Mouse (Mus musculus): ENCODE results near the gene Rnf216. TPM values are rescaled to one million over a fixed set of nuclear protein-coding genes. Genes with fewer than 3 reads are reported as not detected.

Rnf216 gene
- polyA plus RNA-seq, 1 experiment from 2014 or later = 29.2 TPM

- no peaks in the 10 kb centered on the region for H3K4me1 ChIP-seq (ENCODE audit: control insufficient read depth, insufficient read depth, low read length)
- DNase-seq (ENCODE audit: low spot score, missing footprints) = no peak
- H3K9ac ChIP-seq (ENCODE audit: low read length) = no peak overlapping the region
- no peaks in the 10 kb centered on the region for H3K27me3 ChIP-seq (ENCODE audit: control insufficient read depth, insufficient read depth, low read length)
- H3K4me3 ChIP-seq (ENCODE audit: low read depth, low read length) = no peak overlapping the region
- ATAC-seq (ENCODE audit: low FRiP score) = no peak
- WGBS = 90% methylated on average over 2 of the region's 2 CpGs
- H3K9me3 ChIP-seq (ENCODE audit: control insufficient read depth, low read length) = no peaks in the 10 kb centered on the region
- no peak overlapping the region for H3K27ac ChIP-seq (ENCODE audit: low read depth, low read length)
- no peak overlapping the region for H3K4me2 ChIP-seq
- H3K36me3 ChIP-seq (ENCODE audit: control insufficient read depth, insufficient read depth, low read length) = peaks cover 11% of the 10 kb centered on the region
Measured at GRCm38 (mm10) chr5:142994746-142995145, 118.0 kb downstream of the Rnf216 start.

- 93% methylated on average over 3 of the region's 3 CpGs for WGBS
Measured at GRCm38 (mm10) chr5:142989167-142989566, 123.6 kb downstream of the Rnf216 start.

GRCm38 (mm10) chr5:142988520-142988919 lies 124.3 kb downstream of the Rnf216 start:
- 88% methylated on average over 5 of the region's 5 CpGs for WGBS
- no peaks in the 10 kb centered on the region for H3K9me3 ChIP-seq (ENCODE audit: control insufficient read depth, low read length)
- H3K4me1 ChIP-seq (ENCODE audit: control insufficient read depth, insufficient read depth, low read length) = no peaks in the 10 kb centered on the region
- H3K27me3 ChIP-seq (ENCODE audit: control insufficient read depth, insufficient read depth, low read length) = no peaks in the 10 kb centered on the region
- no peak for DNase-seq (ENCODE audit: low spot score, missing footprints)
- no peak for ATAC-seq (ENCODE audit: low FRiP score)
- no peak overlapping the region for H3K27ac ChIP-seq (ENCODE audit: low read depth, low read length)
- no peak overlapping the region for H3K9ac ChIP-seq (ENCODE audit: low read length)
- peaks cover 11% of the 10 kb centered on the region for H3K36me3 ChIP-seq (ENCODE audit: control insufficient read depth, insufficient read depth, low read length)
- no peak overlapping the region for H3K4me3 ChIP-seq (ENCODE audit: low read depth, low read length)
- no peak overlapping the region for H3K4me2 ChIP-seq

More at GRCm38 (mm10) chr5:142989167-142989566, 123.6 kb downstream of the Rnf216 start:
- H3K27ac ChIP-seq (ENCODE audit: low read depth, low read length) = no peak overlapping the region
- no peak overlapping the region for H3K4me2 ChIP-seq
- H3K4me1 ChIP-seq (ENCODE audit: control insufficient read depth, insufficient read depth, low read length) = no peaks in the 10 kb centered on the region
- H3K36me3 ChIP-seq (ENCODE audit: control insufficient read depth, insufficient read depth, low read length) = peaks cover 11% of the 10 kb centered on the region
- H3K27me3 ChIP-seq (ENCODE audit: control insufficient read depth, insufficient read depth, low read length) = no peaks in the 10 kb centered on the region
- no peaks in the 10 kb centered on the region for H3K9me3 ChIP-seq (ENCODE audit: control insufficient read depth, low read length)
- ATAC-seq (ENCODE audit: low FRiP score) (no peak), DNase-seq (ENCODE audit: low spot score, missing footprints) (no peak)
- no peak overlapping the region for H3K9ac ChIP-seq (ENCODE audit: low read length)
- no peak overlapping the region for H3K4me3 ChIP-seq (ENCODE audit: low read depth, low read length)

DNA sequence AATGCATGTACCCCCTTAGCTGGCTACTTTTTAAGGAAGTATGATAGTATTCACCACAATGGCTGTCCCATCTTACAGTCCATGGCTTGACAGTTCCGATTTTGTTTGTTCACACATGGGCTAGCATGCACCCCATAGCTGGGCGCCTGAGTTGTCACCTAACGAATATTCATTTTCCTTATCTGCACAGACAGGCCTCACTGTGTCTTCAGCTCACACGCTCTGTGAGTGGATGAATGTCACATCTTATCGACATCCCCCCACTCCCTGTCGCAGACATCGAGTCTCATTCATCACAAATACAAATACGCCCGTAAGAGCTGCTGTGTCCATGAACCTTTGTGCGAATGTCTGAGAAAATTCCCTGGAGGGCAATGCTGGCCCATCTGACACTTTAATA lies 128.5 kb downstream of the Rnf216 start:
- Histone ChIP-seq H3K9me3 (ENCODE audit: control insufficient read depth, low read length) (no peaks in the 10 kb centered on the region), H3K4me1 (ENCODE audit: control insufficient read depth, insufficient read depth, low read length) (no peaks in the 10 kb centered on the region), H3K27ac (ENCODE audit: low read depth, low read length) (no peak overlapping the region), H3K9ac (ENCODE audit: low read length) (no peak overlapping the region), H3K36me3 (ENCODE audit: control insufficient read depth, insufficient read depth, low read length) (no peaks in the 10 kb centered on the region), H3K4me3 (ENCODE audit: low read depth, low read length) (no peak overlapping the region), H3K4me2 (no peak overlapping the region), H3K27me3 (ENCODE audit: control insufficient read depth, insufficient read depth, low read length) (no peaks in the 10 kb centered on the region)
- 91% methylated on average over 10 of the region's 10 CpGs for WGBS
- ATAC-seq (ENCODE audit: low FRiP score) (no peak), DNase-seq (ENCODE audit: low spot score, missing footprints) (no peak)

DNA sequence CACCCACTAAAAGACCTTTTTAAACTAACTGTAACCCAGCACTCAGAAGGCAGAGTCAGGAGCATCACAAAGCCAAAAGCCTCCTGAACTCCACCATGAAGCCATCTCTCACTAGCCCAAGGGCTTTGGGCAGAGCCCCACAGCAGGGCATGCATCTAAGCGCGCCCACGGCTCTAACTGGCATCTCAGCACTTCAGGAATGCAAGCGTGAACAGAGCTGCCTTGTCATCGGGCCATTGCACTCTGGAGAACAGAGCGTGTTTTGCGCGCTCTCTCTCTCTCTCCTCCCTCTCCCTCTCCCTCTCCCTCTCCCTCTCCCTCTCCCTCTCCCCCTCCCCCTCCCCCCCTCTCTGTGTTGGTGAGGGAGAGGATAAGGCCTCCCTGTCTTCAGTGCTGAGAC lies 129.6 kb downstream of the Rnf216 start:
- Histone ChIP-seq H3K4me2 (no peak overlapping the region), H3K9ac (ENCODE audit: low read length) (no peak overlapping the region), H3K27ac (ENCODE audit: low read depth, low read length) (no peak overlapping the region), H3K4me3 (ENCODE audit: low read depth, low read length) (no peak overlapping the region), H3K36me3 (ENCODE audit: control insufficient read depth, insufficient read depth, low read length) (no peaks in the 10 kb centered on the region), H3K27me3 (ENCODE audit: control insufficient read depth, insufficient read depth, low read length) (no peaks in the 10 kb centered on the region), H3K4me1 (ENCODE audit: control insufficient read depth, insufficient read depth, low read length) (no peaks in the 10 kb centered on the region), H3K9me3 (ENCODE audit: control insufficient read depth, low read length) (no peaks in the 10 kb centered on the region)
- no peak for ATAC-seq (ENCODE audit: low FRiP score)
- no peak for DNase-seq (ENCODE audit: low spot score, missing footprints)
- 86% methylated on average over 8 of the region's 8 CpGs for WGBS

GRCm38 (mm10) chr5:142982046-142982801 lies 130.6 kb downstream of the Rnf216 start:
- no peak overlapping the region for H3K27ac ChIP-seq (ENCODE audit: low read depth, low read length)
- no peaks in the 10 kb centered on the region for H3K36me3 ChIP-seq (ENCODE audit: control insufficient read depth, insufficient read depth, low read length)
- no peak overlapping the region for H3K9ac ChIP-seq (ENCODE audit: low read length)
- no peaks in the 10 kb centered on the region for H3K4me1 ChIP-seq (ENCODE audit: control insufficient read depth, insufficient read depth, low read length)
- no peaks in the 10 kb centered on the region for H3K27me3 ChIP-seq (ENCODE audit: control insufficient read depth, insufficient read depth, low read length)
- no peak overlapping the region for H3K4me3 ChIP-seq (ENCODE audit: low read depth, low read length)
- ATAC-seq (ENCODE audit: low FRiP score) (no peak), DNase-seq (ENCODE audit: low spot score, missing footprints) (no peak)
- H3K9me3 ChIP-seq (ENCODE audit: control insufficient read depth, low read length) = no peaks in the 10 kb centered on the region
- 83% methylated on average over 16 of the region's 16 CpGs for WGBS
- H3K4me2 ChIP-seq = no peak overlapping the region

GRCm38 (mm10) chr5:142976516-142976915 lies 136.3 kb downstream of the Rnf216 start:
- ATAC-seq (ENCODE audit: low FRiP score) = no peak
- DNase-seq (ENCODE audit: low spot score, missing footprints) = no peak
- no peaks in the 10 kb centered on the region for H3K9me3 ChIP-seq (ENCODE audit: control insufficient read depth, low read length)
- H3K27me3 ChIP-seq (ENCODE audit: control insufficient read depth, insufficient read depth, low read length) = no peaks in the 10 kb centered on the region
- H3K4me3 ChIP-seq (ENCODE audit: low read depth, low read length) = no peak overlapping the region
- 78% methylated on average over 5 of the region's 5 CpGs for WGBS
- peaks cover 12% of the 10 kb centered on the region for H3K36me3 ChIP-seq (ENCODE audit: control insufficient read depth, insufficient read depth, low read length)
- H3K9ac ChIP-seq (ENCODE audit: low read length) = no peak overlapping the region
- no peak overlapping the region for H3K4me2 ChIP-seq
- H3K4me1 ChIP-seq (ENCODE audit: control insufficient read depth, insufficient read depth, low read length) = peaks cover 6% of the 10 kb centered on the region
- H3K27ac ChIP-seq (ENCODE audit: low read depth, low read length) = no peak overlapping the region

GRCm38 (mm10) chr5:142974598-142975121 lies 138.1 kb downstream of the Rnf216 start:
- DNase-seq (ENCODE audit: low spot score, missing footprints) (peak; percentile 96), ATAC-seq (ENCODE audit: low FRiP score) (peak; percentile 84)
- Histone ChIP-seq H3K9ac (ENCODE audit: low read length) (0 out of 2 replicates have a peak overlapping the region, but pooled peaks have one; percentile 39), H3K9me3 (ENCODE audit: control insufficient read depth, low read length) (peaks cover 5% of the 10 kb centered on the region; the same call in 1 of the 2 replicates), H3K27ac (ENCODE audit: low read depth, low read length) (peak overlapping the region; percentile 81), H3K36me3 (ENCODE audit: control insufficient read depth, insufficient read depth, low read length) (peaks cover 29% of the 10 kb centered on the region), H3K4me1 (ENCODE audit: control insufficient read depth, insufficient read depth, low read length) (peaks cover 6% of the 10 kb centered on the region), H3K27me3 (ENCODE audit: control insufficient read depth, insufficient read depth, low read length) (no peaks in the 10 kb centered on the region), H3K4me2 (0 out of 2 replicates have a peak overlapping the region, but pooled peaks have one; percentile 14), H3K4me3 (ENCODE audit: low read depth, low read length) (no peak overlapping the region)
- 18% methylated on average over 18 of the region's 18 CpGs for WGBS

- DNase-seq (ENCODE audit: low spot score, missing footprints) = no peak
- peaks cover 34% of the 10 kb centered on the region for H3K36me3 ChIP-seq (ENCODE audit: control insufficient read depth, insufficient read depth, low read length)
- WGBS = 53% methylated on average over 3 of the region's 3 CpGs
Measured at GRCm38 (mm10) chr5:142973971-142974370, 138.8 kb downstream of the Rnf216 start.

More at GRCm38 (mm10) chr5:142973971-142974370, 138.8 kb downstream of the Rnf216 start:
- Histone ChIP-seq H3K4me2 (no peak overlapping the region), H3K9ac (ENCODE audit: low read length) (no peak overlapping the region), H3K9me3 (ENCODE audit: control insufficient read depth, low read length) (peaks cover 5% of the 10 kb centered on the region; the same call in 1 of the 2 replicates), H3K4me1 (ENCODE audit: control insufficient read depth, insufficient read depth, low read length) (peaks cover 6% of the 10 kb centered on the region), H3K27ac (ENCODE audit: low read depth, low read length) (0 out of 2 replicates have a peak overlapping the region, but pooled peaks have one; percentile 1), H3K4me3 (ENCODE audit: low read depth, low read length) (no peak overlapping the region), H3K27me3 (ENCODE audit: control insufficient read depth, insufficient read depth, low read length) (no peaks in the 10 kb centered on the region)
- 0 out of 2 replicates have a peak, but pooled peaks have one; percentile 15 for ATAC-seq (ENCODE audit: low FRiP score)

Data from midbrain, embryonic 11.5 days (tissue).